Mouse (Mus musculus) lung, postnatal 0 days (tissue): ENCODE measurements around the gene Ttll11. TPM values are rescaled to one million over a fixed set of nuclear protein-coding genes. Genes with fewer than 3 reads are reported as not detected.
A peak's percentile ranks its signal among the peaks of the same experiment; 100 is the strongest.

Experiments
- ATAC-seq: fragments of 200-750 bp; cut with Nextera tagmentation; 2 replicates; pipeline ENCODE4 v1.8.0; 2017; ENCODE audit warnings: moderate library complexity
- DNase-seq: peaks from one replicate; pipeline ENCODE4 v3.0.0-alpha.2; 2016; ENCODE audit warnings: low spot score
- H3K27ac ChIP-seq: fragments of 300-500 bp; sonication (generic); 2 replicates; pipeline ENCODE4 v1.5.1; 2014; ENCODE audit warnings: antibody characterized with exemption, mild to moderate bottlenecking, low read length, mixed read lengths
- H3K27me3 ChIP-seq: fragments of 300-500 bp; sonication (generic); replicated peaks from 2 replicates; pipeline ENCODE4 v1.6.1; 2014; ENCODE audit warnings: low read length, mixed read lengths; ENCODE audit not compliant: insufficient read depth
- H3K36me3 ChIP-seq: fragments of 300-500 bp; sonication (generic); 2 replicates; pipeline ENCODE4 v1.6.1; 2014; ENCODE audit warnings: low read length, mixed read lengths; ENCODE audit not compliant: insufficient read depth
- H3K4me1 ChIP-seq: fragments of 300-500 bp; sonication (generic); 2 replicates; pipeline ENCODE4 v1.6.1; 2014; ENCODE audit warnings: antibody characterized with exemption, low read depth, low read length, mixed read lengths; ENCODE audit not compliant: insufficient read depth
- H3K4me2 ChIP-seq: fragments of 300-500 bp; sonication (generic); replicated peaks from 2 replicates; pipeline ENCODE4 v1.6.1; 2014; ENCODE audit warnings: low read depth, mild to moderate bottlenecking, low read length, moderate library complexity, mixed read lengths
- H3K4me3 ChIP-seq: fragments of 300-500 bp; sonication (generic); 2 replicates; pipeline ENCODE4 v1.5.1; 2014; ENCODE audit warnings: low read depth, low read length
- H3K9ac ChIP-seq: fragments of 300-500 bp; sonication (generic); replicated peaks from 2 replicates; pipeline ENCODE4 v1.6.1; 2014; ENCODE audit warnings: low read depth, mild to moderate bottlenecking
- H3K9me3 ChIP-seq: fragments of 300-500 bp; sonication (generic); 2 replicates; pipeline ENCODE4 v1.6.1; 2016; ENCODE audit warnings: low read length, mixed read lengths
- CTCF ChIP-seq: IDR thresholded peaks from 2 replicates; pipeline ENCODE4 v1.5.1; 2016; ENCODE audit warnings: antibody characterized with exemption, mild to moderate bottlenecking
- EP300 ChIP-seq: IDR thresholded peaks from 2 replicates; pipeline ENCODE4 v1.6.1; 2016; ENCODE audit warnings: antibody characterized with exemption, mild to moderate bottlenecking, control low read depth
- WGBS: fragments of 180-500 bp; shearing (Covaris S2); extraction: QIAGEN DNeasy Blood & Tissue Kit; methylation state at CpG from one replicate; pipeline ENCODE4 v1.1.7; 2014; 5-methylcytosine and 5-hydroxymethylcytosine counted together
- polyA plus RNA-seq: library from polyadenylated mRNA; unstranded; fragments of >200 nt; fragmentation: Nextera tagmentation; extraction: Ambion mirVana; gene quantifications from 2 replicates; pipeline ENCODE4 v1.2.1, GENCODE M21; 2015

The Ttll11 gene
- polyA plus RNA-seq, 1 experiment from 2014 or later: 2.1 TPM

DNA sequence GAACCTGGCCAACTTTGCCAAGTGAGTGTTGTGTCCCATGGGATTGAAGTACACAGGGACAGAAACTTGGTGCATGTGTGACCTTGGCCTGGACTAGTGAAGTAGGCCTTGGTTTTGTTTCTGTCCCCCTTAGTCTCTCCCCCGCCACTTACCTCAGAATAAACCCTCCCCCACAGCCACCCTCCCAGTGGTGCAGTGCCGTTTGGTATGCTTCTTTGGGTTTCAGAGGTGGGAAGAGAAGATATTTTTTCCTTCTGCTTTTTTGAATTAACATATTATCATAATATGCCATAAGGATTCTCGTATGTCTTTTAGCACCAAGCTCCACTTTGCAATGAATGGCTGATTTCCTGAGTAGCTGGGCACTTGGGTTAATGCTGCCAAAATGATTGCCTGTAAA is 264.2 kb downstream of the Ttll11 start:
- no peak overlapping the region for H3K9ac ChIP-seq
- no peak overlapping the region for H3K4me3 ChIP-seq
- peaks cover 45% of the 10 kb centered on the region for H3K36me3 ChIP-seq
- 89% methylated on average over 3 of the region's 3 CpGs for WGBS
- ATAC-seq: no peak
- H3K4me2 ChIP-seq: no peak overlapping the region
- DNase-seq: no peak
- no peak; the same call in 1 of the 2 replicates for TF ChIP-seq CTCF
- TF ChIP-seq EP300: no peak
- H3K9me3 ChIP-seq: no peaks in the 10 kb centered on the region
- H3K27me3 ChIP-seq: no peaks in the 10 kb centered on the region
- peaks cover 4% of the 10 kb centered on the region; the same call in 1 of the 2 replicates for H3K4me1 ChIP-seq
- H3K27ac ChIP-seq: no peak overlapping the region

DNA sequence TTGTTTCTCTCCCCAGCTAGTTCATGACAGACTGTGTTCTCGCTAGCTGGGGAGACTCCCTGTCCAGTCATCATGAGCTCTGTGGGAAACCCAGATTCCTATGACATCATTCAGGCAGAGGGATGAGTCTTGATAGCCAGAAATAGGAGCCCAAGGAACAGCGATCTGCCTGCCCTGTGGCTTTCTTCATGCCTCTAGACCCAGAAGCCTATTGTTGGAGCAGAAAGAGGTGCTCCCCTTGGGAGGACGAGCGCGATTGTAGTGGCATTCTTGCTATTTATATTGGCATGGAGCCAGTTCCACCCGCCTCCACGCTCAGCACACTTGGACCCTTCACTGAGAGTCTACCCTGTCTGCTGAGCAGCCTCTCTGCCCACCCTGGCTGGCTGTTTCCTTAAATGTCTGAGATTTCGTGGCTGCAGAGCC is 265.0 kb downstream of the Ttll11 start:
- ATAC-seq: peak; percentile 60
- Histone ChIP-seq H3K9ac (no peak overlapping the region), H3K9me3 (no peaks in the 10 kb centered on the region), H3K4me3 (no peak overlapping the region), H3K27ac (no peak overlapping the region), H3K4me2 (no peak overlapping the region), H3K27me3 (no peaks in the 10 kb centered on the region), H3K4me1 (peaks cover 4% of the 10 kb centered on the region; the same call in 1 of the 2 replicates), H3K36me3 (peaks cover 43% of the 10 kb centered on the region)
- 23% methylated on average over 8 of the region's 8 CpGs for WGBS
- DNase-seq: peak; percentile 59
- no peak for TF ChIP-seq CTCF
- no peak for TF ChIP-seq EP300

DNA sequence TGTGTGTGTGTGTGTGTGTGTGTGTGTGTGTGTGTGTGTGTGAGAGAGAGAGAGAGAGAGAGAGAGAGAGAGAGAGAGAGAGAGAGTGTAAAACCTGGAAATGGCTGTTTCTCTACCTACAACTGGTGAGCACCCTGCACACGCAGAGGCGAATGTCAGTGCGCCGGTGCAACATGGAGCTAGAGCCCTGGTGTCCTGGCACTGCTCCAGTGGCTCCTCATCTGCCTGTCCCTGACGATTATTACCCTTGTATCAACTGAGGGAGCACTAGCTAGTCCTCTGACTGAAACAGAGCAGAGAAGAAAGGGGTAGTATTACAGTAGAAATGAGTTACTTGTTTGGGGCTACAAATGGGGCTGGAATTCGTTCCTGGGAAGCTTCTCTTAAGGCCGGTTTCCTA is 266.3 kb downstream of the Ttll11 start:
- Histone ChIP-seq H3K27ac (no peak overlapping the region), H3K4me1 (peaks cover 4% of the 10 kb centered on the region; the same call in 1 of the 2 replicates), H3K36me3 (peaks cover 32% of the 10 kb centered on the region), H3K4me2 (no peak overlapping the region), H3K4me3 (no peak overlapping the region), H3K9ac (no peak overlapping the region), H3K27me3 (no peaks in the 10 kb centered on the region), H3K9me3 (no peaks in the 10 kb centered on the region)
- 79% methylated on average over 7 of the region's 7 CpGs for WGBS
- DNase-seq: no peak
- TF ChIP-seq CTCF (no peak), EP300 (no peak)
- no peak for ATAC-seq

DNA sequence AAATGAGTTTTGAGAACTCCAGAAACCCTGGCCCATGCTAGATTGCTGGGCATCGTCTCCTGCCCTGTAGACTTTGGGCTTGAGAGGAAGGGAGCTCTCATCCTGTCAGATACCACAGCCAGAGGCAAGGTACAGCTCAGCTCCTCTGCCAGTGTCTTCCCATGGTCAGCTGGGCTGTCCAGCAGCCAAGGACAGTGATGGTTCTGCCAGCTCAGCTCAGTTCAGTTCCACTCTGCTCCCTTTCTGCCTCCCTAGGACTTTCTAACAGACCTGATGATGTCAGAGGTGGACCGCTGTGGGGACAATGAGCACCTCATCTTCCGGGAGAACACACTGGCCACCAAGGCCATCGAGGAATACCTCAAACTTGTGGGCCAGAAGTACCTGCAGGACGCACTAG is 267.1 kb downstream of the Ttll11 start:
- H3K4me1 ChIP-seq: peaks cover 5% of the 10 kb centered on the region; the same call in 1 of the 2 replicates
- no peak overlapping the region for H3K4me3 ChIP-seq
- DNase-seq (no peak), ATAC-seq (no peak)
- no peaks in the 10 kb centered on the region for H3K9me3 ChIP-seq
- H3K27ac ChIP-seq: no peak overlapping the region
- H3K4me2 ChIP-seq: no peak overlapping the region
- H3K36me3 ChIP-seq: peaks cover 32% of the 10 kb centered on the region
- 94% methylated on average over 5 of the region's 5 CpGs for WGBS
- no peaks in the 10 kb centered on the region for H3K27me3 ChIP-seq
- TF ChIP-seq EP300 (no peak), CTCF (no peak)
- H3K9ac ChIP-seq: no peak overlapping the region

DNA sequence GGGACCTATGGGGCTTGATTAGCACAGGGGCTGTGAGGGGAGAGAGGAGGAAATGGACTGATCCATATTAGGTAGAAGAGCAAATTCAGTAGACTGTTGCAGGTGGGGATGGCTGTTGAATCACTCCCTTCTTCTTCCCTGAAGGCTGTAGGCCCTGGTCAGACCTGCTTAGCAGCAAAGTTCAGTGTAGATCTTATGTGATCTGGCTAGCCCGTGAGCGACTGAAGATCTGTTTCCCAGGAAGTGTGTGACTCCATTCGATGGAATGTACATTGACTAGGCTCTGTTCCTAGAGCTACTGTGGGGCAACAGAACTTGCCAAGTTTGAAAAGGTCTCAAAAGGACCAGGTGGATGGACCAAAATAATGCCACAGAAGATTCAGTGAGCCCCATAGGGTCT is 276.5 kb downstream of the Ttll11 start:
- H3K9ac ChIP-seq: no peak overlapping the region
- ATAC-seq (peak; percentile 69), DNase-seq (peak; percentile 62)
- TF ChIP-seq EP300 (no peak), CTCF (no peak)
- H3K4me2 ChIP-seq: no peak overlapping the region
- peaks cover 39% of the 10 kb centered on the region for H3K4me1 ChIP-seq
- no peaks in the 10 kb centered on the region for H3K27me3 ChIP-seq
- WGBS: 45% methylated on average over 3 of the region's 3 CpGs
- H3K36me3 ChIP-seq: no peaks in the 10 kb centered on the region; the same call in 1 of the 2 replicates
- H3K27ac ChIP-seq: peak overlapping the region; percentile 20; the same call in 1 of the 2 replicates
- no peak overlapping the region for H3K4me3 ChIP-seq
- no peaks in the 10 kb centered on the region for H3K9me3 ChIP-seq

DNA sequence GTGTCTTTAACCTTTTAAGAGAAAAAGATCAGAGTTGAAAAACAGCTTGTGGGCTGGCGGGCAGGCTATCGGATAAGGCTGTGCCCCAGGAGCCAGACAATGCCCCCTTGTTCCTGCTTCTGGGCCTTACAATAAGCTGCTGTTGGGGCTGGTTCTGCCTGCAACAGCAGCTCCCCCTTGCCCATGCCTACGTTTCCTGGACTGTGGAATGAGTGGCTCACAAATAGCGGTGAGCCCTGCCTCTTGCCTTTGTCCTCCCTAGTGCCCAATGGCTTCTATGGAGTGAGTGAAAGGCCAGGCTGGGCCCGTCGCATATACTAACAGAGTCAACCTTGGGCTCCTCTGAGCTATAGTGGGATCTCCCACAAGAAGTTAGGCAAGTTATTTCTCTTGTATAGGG is 277.1 kb downstream of the Ttll11 start:
- Histone ChIP-seq H3K9me3 (no peaks in the 10 kb centered on the region), H3K4me1 (peaks cover 41% of the 10 kb centered on the region), H3K4me2 (no peak overlapping the region), H3K27ac (no peak overlapping the region), H3K36me3 (no peaks in the 10 kb centered on the region; the same call in 1 of the 2 replicates), H3K9ac (no peak overlapping the region), H3K27me3 (no peaks in the 10 kb centered on the region), H3K4me3 (no peak overlapping the region)
- TF ChIP-seq EP300 (no peak), CTCF (no peak)
- 67% methylated on average over 6 of the region's 6 CpGs for WGBS
- no peak for ATAC-seq
- no peak for DNase-seq

DNA sequence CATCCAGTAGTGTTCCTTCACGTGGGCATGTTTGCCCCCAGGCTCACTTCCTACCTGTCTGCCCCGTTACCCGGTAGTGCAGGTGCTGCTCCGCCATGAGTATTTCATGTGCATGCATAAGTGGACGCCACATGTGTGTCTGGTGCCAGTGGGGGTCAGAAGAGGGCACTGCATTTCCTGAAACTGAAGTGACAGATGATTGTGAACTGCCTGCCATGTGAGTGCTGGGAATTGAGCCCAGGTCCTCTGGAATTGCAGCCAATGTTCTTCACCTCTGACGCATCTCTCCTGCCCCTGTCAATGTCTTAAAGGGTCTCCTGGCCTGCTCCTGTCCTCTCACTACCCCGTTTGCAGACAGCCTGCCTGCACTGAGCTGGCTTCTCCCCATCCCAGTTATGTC is 277.7 kb downstream of the Ttll11 start:
- Histone ChIP-seq H3K4me3 (no peak overlapping the region), H3K4me1 (peaks cover 40% of the 10 kb centered on the region), H3K9me3 (no peaks in the 10 kb centered on the region), H3K27me3 (no peaks in the 10 kb centered on the region), H3K9ac (no peak overlapping the region), H3K27ac (no peak overlapping the region), H3K36me3 (no peaks in the 10 kb centered on the region; the same call in 1 of the 2 replicates), H3K4me2 (no peak overlapping the region)
- WGBS: 58% methylated on average over 7 of the region's 7 CpGs
- DNase-seq: no peak
- TF ChIP-seq EP300: no peak
- no peak for TF ChIP-seq CTCF
- ATAC-seq: no peak

Other genes with a start within 250 kb of the Ttll11 start
- gene Ndufa8, start 69.5 kb upstream of the Ttll11 start, polyA plus RNA-seq: 202 and 228 TPM in 2 replicates
- gene Morn5, start 69.5 kb upstream of the Ttll11 start, polyA plus RNA-seq: 5.3 and 6.7 TPM in 2 replicates
- gene Lhx6, start 125.5 kb upstream of the Ttll11 start, polyA plus RNA-seq: 1.7 and 2.0 TPM in 2 replicates
- 24.2 and 27.2 TPM in 2 replicates for gene Mrrf, start 156.5 kb upstream of the Ttll11 start, polyA plus RNA-seq
- 60.5 and 64.2 TPM in 2 replicates for gene Rbm18, start 156.9 kb upstream of the Ttll11 start, polyA plus RNA-seq